Mouse (Mus musculus) heart, postnatal 10 days (tissue): ENCODE results near the gene A130010J15Rik. TPM values are rescaled to one million over a fixed set of nuclear protein-coding genes. Genes with fewer than 3 reads are reported as not detected.

Experiments
- DNase-seq, 2 experiments: peaks; one replicate each; pipeline ENCODE4 v3.0.0; 2021
- intact Hi-C: fragments of 180-260 bp; cut with DNase I; formaldehyde crosslinking; loops from one replicate; pipeline ENCODE4 v1.15.1; 2025
- total RNA-seq, 2 experiments: library from RNA; stranded (reverse); gene quantifications; 2 replicates each; pipeline ENCODE4 v1.2.3; 2021

A130010J15Rik gene
- total RNA-seq, 2 experiments from 2014 or later, result 5.5 to 6.1 TPM

DNA sequence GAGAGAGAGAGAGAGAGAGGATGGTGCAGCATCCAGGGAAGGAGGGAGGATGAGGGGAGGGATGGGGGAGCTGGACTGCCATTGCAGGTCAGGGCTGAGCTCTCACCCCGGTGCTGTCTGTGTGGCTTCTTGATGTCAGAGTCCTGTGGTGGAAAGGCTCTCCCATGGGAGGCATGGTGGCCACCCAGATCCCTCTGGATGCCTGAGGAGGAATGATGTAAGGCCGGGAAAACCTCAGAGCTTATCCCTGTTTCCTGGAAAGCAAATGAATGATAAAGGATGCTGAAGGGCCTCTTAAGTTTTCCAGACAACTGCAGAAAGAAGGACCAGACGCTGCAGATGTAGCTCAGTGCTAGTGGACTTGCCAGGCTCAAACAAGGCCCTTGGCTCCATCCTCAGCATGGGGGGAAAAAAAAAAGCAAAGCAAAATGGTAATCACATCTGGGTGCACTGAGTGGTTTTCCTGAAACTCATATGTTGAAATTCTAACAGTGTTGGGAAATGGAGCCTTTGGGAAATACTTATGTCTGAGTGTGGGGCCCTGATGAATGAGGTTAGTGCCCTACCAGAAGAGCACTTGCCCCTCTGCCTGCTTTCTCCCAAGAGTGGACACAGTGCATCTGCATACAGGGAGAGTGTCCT, 27.4 kb downstream of the A130010J15Rik start:
- peak in 1 of 2 experiments; percentile 25 for DNase-seq
- intact Hi-C loops, result loop anchor here (10.0 kb wide), 1 partner anchor 190 kb away; no protein-coding TSS in a partner anchor

DNA sequence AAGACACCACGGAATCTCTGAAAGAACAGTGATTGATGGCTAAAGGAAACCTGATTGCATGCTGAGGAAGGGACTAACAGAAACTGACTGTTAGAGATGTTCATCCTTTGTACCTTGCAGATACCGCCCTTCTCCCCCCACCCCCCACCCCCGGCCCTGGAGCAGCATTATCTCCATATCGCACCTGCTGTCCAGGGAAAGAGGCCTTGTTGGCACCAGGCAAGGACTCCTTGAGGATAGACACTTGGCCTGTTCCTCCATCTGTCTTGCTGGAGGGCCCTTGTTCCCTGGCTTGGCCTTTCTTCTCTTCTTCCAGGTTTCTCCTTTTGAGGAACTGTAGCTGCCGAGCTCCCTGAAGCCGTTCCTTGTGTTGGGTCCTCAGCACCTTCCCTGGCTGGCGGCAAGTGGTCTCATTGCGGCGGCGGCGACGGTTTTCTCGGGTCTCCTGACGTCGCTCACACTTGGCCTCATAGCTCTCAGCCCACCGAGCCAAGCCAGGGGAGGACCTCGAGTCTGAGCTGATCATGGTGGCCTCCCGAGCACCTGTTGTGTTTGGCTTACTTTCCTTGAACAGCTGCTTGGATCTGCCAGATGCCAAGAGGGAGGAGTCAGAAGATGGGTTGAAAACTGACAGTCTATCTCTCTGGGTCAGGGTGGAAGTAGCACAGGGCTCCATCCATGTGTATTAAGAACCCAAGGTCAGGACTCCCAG, 29.8 kb downstream of the A130010J15Rik start:
- intact Hi-C loops, result loop anchor here (10.0 kb wide), 1 partner anchor 193 kb away; no protein-coding TSS in a partner anchor
- DNase-seq, result peak; percentile 21 to 39

DNA sequence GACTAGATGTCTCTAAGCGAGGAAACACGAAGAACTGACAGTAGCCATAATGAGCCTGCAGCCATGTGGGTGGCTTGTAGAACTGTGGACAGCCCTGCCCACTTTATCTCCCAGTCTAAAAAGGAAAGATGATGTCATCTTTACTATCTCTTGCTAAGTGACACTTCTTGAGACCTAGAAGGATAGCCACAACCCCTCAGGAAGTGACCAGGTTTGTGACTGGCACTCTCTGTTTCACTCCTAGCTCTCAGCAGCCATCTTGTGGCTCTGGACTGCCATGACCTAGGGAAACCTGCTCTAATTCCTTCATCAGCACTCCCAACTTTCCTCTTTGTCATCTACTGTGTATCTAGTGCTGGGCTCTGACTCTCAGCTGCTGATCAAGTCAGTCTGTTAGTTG, 30.5 kb downstream of the A130010J15Rik start:
- intact Hi-C loops, result loop anchor here (10.0 kb wide), 1 partner anchor 194 kb away; no protein-coding TSS in a partner anchor
- DNase-seq, result peak in 1 of 2 experiments; percentile 26

DNA sequence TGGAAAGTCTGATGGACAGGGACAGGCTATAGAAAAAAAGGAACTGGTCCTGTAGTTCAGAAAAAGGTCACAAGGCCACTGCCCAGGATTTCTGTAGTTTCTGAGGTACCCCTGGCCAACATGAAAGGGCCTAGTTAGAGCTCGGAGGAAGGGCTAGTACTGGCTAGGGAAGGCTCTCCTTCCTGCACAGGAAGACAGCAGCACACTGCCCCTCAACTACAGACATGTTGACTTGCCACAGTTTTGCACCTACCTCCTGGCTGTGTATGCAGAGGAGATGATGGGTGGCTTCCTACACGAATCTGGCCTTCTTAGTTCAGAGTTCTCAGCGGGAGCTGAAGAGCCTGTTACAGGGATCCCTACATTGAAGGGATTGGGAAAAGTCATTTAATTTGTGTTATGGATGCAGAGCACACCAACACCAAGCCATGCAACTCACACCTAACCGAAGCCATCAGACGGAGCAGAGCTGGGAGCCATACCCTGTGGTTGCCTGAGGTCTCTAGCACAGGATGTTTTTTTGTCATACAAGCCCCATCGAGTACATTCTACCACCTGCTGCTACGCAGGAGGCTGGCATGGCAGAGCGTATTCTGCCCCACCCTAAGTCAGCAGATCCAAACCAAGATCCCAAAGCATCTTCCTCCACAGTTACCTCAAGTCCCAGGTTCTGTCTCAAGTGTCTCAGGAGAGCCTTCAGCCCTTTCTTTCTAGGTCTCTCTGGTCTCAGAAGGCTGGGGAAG, 33.0 kb downstream of the A130010J15Rik start:
- intact Hi-C loops, result no loop called here

DNA sequence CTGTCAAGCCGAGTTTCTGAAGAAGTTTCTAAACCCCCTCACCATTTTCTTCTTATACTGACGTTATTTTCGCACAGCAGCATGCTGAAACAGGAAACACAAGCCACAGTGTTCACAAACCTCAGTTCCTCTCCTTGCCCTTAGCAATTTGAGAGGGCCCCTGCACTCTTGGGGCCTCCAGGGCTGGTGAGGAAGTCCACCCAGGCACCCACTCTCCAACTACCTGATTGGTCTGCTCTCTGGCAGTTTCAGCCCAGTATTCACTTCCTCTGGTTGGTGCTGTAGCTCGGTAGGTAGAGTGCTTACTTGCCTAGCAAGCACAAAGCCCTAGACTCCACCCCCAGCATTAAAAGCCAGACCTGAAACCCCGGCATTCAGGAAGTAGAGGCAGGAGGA, 33.5 kb downstream of the A130010J15Rik start, which contains the start of gene Traf3ip3:
Traf3ip3 (minus strand) TSS at position 321 of the 396 bp plus-strand sequence.
- peak; percentile 18 to 37 for DNase-seq
- intact Hi-C loops, result no loop called here

More for the DNA sequence above, 33.0 kb downstream of the A130010J15Rik start:
- no peak for DNase-seq

DNA sequence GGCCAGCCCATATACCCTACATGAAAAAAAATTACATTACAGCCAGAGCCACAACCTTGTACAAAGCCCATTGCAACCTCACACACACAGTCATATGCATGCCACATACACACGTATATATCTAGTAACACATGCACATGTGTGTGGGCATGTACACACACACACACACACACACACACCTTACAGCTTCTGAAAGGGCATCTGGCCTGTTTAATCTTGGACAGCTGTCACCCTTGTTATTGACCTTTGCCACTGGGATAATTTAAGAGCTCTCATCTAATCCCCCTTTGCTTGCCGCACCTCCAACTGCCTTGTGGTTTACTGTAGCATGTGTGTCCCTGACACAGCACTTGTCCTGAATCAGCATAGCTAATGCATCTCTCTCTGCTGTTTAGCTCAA, 36.0 kb downstream of the A130010J15Rik start:
- intact Hi-C loops, result no loop called here
- no peak for DNase-seq

DNA sequence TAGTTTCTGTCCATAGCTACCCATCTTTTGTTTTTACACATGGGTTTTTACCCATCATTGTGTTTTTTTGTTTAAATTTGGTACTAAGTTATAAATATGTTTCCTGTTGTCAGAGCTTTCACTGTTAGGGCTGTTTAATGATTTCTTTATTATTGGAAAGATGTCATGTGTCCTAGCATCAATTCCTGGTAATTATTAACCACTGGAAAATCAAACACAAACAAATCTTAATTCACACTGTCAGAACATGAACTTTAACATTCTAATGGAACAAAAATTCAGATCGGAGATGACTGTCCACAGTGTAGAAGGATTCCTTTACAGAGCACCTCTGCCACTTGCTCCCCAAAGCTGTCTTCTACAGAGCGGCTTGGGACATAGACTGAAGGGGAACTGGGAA, 37.6 kb downstream of the A130010J15Rik start:
- intact Hi-C loops, result loop anchor here (5.0 kb wide), 1 partner anchor 172 kb away; no protein-coding TSS in a partner anchor
- no peak for DNase-seq

DNA sequence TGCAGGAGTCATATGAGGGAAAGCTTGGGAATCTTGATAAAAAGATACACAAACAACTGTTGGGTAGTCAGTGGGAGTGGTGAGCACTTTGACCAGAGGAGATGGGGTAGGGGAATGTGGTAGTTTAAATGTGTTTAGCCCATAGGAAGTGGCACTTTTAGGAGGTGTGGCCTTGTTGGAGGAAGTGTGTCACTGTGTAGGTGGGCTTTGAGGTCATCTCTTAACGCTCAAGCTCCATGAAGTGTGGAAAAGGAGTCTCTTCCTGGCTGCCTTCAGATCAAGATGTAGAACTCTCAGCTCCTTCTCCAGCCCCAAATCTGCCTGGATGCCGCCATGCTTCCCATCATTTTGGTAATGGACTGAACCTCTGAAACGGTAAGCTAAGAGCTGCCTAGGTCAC, 39.7 kb downstream of the A130010J15Rik start, which contains the start of gene Lamb3:
Lamb3 (plus strand) TSS at position 197 of the 400 bp plus-strand sequence.
- DNase-seq, result no peak
- intact Hi-C loops, result loop anchor here (5.0 kb wide), 1 partner anchor 170 kb away; no protein-coding TSS in a partner anchor

DNA sequence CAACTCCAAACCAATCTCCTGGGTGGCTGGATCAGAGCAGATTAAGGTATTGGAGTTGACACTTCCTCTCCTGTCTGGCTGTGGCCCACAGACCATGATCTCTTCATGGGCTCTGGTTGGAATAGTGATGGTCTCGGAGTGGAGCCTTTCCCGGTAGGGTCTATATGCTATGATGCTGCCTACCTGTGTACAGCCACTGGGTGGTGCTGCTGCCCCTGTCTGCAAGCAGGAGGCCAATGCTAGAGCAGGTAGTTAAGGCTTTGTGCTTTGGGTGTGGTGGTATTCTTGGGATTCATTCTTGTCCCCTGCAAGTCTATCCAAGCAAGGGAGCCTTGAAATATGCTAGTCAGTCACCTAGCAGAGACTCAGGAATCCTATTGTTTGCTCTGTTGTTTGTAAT, 40.3 kb downstream of the A130010J15Rik start:
- intact Hi-C loops, result loop anchor here (1.0 to 5.0 kb wide), 3 partner anchors 47 to 169 kb away; no protein-coding TSS in a partner anchor
- peak; percentile 65 to 68 for DNase-seq

DNA sequence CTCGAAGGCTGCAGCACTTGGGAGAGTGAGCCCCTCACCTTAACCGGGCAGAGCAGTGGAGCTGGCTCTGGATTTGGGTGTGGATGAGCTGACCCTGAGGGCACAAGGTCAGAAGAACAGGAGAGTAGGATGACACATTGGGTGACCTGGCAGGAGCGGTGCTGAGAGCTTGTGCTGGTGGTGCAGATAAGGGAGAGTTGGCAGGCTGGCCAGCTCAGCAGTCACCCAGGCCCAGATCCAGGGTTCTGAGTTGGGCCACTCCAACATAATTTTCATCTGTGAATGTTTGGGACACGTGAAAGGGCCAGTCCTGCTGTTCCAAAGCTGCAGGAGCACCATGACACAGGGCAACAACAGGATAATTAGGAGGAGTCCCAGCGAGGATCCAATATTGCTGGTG, 43.5 kb downstream of the A130010J15Rik start:
- peak; percentile 34 to 42 for DNase-seq
- intact Hi-C loops, result no loop called here

DNA sequence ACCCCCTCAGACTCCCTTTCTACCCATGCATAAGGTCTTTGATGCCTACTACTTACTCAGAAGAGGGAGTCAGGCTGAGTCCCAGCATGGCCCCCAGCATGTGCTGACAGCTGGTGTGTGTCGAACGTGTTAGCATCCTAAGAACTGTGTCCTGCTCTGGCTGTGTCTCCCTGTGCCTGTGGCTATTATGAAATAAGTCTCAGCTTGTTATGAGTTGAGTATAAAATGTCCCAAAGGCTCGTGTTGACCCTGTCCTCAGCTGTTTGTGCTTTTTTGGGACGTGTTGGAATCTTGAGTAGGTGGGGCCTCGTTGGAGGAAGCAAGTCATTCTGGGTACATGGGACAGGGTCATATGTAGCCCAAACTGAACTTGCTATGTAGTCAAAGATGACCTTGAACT, 46.2 kb downstream of the A130010J15Rik start:
- intact Hi-C loops, result no loop called here
- no peak for DNase-seq

DNA sequence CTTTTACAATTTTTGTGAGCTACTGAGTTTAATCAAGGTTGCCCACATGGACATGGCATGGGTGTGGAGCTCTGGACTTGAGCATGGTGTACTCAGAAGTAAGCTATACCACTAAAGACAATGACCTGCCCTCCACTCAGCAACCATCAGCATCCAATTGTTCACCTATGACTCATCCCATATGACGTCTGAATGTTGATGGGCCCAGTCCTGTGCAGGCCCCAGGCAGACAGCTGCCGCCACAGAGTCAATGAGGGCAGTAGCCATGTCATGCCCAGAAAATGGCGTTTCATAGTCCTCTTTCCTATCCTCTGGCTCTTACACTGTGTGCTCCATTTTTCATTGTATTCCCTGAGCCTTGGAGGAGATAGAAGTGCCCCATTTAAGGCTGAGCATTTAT, 48.2 kb downstream of the A130010J15Rik start:
- DNase-seq, result no peak
- intact Hi-C loops, result no loop called here

DNA sequence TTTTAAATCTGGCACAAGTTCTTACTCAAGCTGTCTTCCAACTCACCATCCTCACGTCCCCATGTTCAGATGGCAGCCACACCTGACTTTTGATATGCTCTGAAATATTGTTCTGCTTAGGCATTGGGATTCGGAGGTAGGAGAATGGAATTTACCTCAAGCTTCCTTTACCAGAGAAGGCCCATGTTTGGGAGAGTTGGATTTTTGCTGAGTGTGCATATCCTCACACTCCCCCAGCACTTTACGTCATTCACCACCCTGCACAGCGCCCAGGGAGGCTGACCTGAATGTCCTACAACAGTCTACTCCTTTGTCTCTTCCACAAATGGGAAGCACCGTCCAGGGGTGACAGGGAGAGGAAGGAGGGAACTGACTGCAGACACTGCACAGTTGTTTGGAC, 52.6 kb downstream of the A130010J15Rik start:
- DNase-seq, result no peak
- intact Hi-C loops, result no loop called here

DNA sequence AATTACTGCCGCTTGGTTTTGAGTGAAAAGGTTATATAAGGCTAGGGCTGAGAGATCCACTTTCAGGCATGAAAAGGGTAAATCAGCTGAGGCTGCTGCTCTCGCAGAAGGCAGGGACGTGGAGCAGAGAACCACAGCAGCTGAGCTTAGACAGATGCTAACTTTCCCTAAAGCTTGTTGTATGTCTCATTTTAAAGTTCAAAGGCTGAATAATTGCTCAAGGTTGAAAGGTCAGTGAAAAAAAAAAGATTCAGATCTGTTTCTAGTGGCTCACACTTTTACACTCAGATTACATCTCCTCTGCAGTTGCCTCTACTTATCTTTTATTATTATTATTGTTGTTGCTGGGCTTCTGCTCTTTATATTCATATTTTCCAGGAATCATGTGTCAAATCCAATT, 57.7 kb downstream of the A130010J15Rik start:
- intact Hi-C loops, result no loop called here
- no peak for DNase-seq

DNA sequence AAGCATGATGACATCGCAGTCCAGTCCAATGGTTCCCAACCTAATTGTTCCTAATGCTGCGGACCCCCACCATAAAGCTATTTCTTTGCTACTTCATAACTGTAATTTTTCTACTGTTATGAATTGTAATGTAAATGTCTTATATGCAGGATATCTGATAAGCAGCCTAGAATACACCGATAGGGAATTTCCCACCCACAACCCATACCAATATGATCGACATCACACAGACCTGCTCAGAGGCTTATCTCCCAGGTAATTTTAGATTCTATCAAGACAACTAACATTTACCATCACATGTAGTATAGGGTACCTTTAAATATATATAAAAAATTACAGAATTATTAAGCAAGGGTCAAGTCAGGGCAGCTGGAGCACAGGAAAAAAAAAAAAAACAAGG, 58.3 kb downstream of the A130010J15Rik start:
- DNase-seq, result no peak
- intact Hi-C loops, result no loop called here

DNA sequence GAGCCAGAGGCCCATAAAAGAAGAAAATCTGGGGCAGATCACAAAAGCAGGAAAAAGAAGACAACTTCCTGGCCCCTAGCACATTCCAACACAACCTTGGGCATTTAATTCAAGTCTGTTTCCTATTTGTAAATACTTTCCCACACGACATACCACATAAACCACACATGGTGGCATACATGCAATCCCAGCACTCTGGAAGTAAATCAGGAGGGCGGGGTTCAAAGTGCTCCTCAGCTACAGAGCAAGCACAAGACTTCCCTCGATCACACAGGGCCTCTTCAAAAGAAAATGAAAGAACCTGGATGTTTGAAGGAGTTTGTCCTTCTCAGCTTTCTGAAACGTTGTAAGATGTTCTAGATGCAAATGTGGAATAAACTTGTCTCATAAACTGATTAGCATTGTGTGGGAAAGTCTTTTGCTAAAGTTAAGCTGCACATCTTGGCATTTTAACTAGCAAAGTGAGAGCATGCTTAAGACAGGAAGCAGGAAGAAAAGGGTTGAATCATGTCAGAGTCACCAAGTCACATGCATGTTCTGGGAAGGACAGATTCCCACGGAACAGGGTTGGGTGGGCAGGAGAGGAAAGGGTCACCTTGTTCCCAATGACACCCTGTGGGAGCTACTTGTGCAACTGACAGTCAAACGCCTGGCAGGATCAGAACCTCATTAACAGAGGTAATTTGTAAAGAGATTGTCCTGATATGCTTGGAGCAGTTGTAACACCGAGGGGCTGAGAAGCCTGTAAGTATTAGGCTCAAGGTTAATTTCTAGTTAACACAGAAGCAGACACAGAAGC, 59.1 kb downstream of the A130010J15Rik start:
- intact Hi-C loops, result no loop called here
- DNase-seq, result no peak
